Mouse (Mus musculus): ENCODE data around the gene Plekhh2. TPM values are rescaled to one million over a fixed set of nuclear protein-coding genes. Genes with fewer than 3 reads are reported as not detected.
"Not testable (repeated sequence)": the region's sequence is repeated elsewhere in the genome, so short reads cannot be mapped to it uniquely, and the experiment has no call there.

The Plekhh2 gene
- total RNA-seq, 2 experiments from 2014 or later, result not detected

GRCm38 (mm10) chr17:84510355-84510754, 1.3 kb upstream of the Plekhh2 start:
- no peak for ATAC-seq (replicated peaks; ENCODE audit: low FRiP score, low TSS enrichment, poor library complexity, severe bottlenecking)

GRCm38 (mm10) chr17:84510961-84511639, 595 bp upstream of the Plekhh2 start:
- no peak for ATAC-seq (replicated peaks; ENCODE audit: low FRiP score, low TSS enrichment, poor library complexity, severe bottlenecking)

- no peak for ATAC-seq (replicated peaks; ENCODE audit: low FRiP score, low TSS enrichment, poor library complexity, severe bottlenecking)
Measured at GRCm38 (mm10) chr17:84512516-84513085, 906 bp downstream of the Plekhh2 start.

- ATAC-seq (replicated peaks; ENCODE audit: low FRiP score, low TSS enrichment, poor library complexity, severe bottlenecking), result no peak
Measured at GRCm38 (mm10) chr17:84515901-84516300, 4.2 kb downstream of the Plekhh2 start.

- ATAC-seq (replicated peaks; ENCODE audit: low FRiP score, low TSS enrichment, poor library complexity, severe bottlenecking), result no peak
Measured at GRCm38 (mm10) chr17:84519346-84519745, 7.7 kb downstream of the Plekhh2 start.

GRCm38 (mm10) chr17:84520057-84520456, 8.4 kb downstream of the Plekhh2 start:
- ATAC-seq (replicated peaks; ENCODE audit: low FRiP score, low TSS enrichment, poor library complexity, severe bottlenecking), result no peak

- no peak for ATAC-seq (replicated peaks; ENCODE audit: low FRiP score, low TSS enrichment, poor library complexity, severe bottlenecking)
Measured at GRCm38 (mm10) chr17:84529356-84529755, 17.7 kb downstream of the Plekhh2 start.

GRCm38 (mm10) chr17:84530202-84530796, 18.6 kb downstream of the Plekhh2 start:
- no peak for ATAC-seq (replicated peaks; ENCODE audit: low FRiP score, low TSS enrichment, poor library complexity, severe bottlenecking)

GRCm38 (mm10) chr17:84532909-84533499, 21.3 kb downstream of the Plekhh2 start:
- ATAC-seq (replicated peaks; ENCODE audit: low FRiP score, low TSS enrichment, poor library complexity, severe bottlenecking), result no peak

GRCm38 (mm10) chr17:84533841-84534240, 22.1 kb downstream of the Plekhh2 start:
- no peak for ATAC-seq (replicated peaks; ENCODE audit: low FRiP score, low TSS enrichment, poor library complexity, severe bottlenecking)

GRCm38 (mm10) chr17:84534632-84535031, 22.9 kb downstream of the Plekhh2 start:
- no peak for ATAC-seq (replicated peaks; ENCODE audit: low FRiP score, low TSS enrichment, poor library complexity, severe bottlenecking)

GRCm38 (mm10) chr17:84535226-84535625, 23.5 kb downstream of the Plekhh2 start:
- ATAC-seq (replicated peaks; ENCODE audit: low FRiP score, low TSS enrichment, poor library complexity, severe bottlenecking), result no peak

- no peak for ATAC-seq (replicated peaks; ENCODE audit: low FRiP score, low TSS enrichment, poor library complexity, severe bottlenecking)
Measured at GRCm38 (mm10) chr17:84537301-84537700, 25.6 kb downstream of the Plekhh2 start.

- no peak for ATAC-seq (replicated peaks; ENCODE audit: low FRiP score, low TSS enrichment, poor library complexity, severe bottlenecking)
Measured at GRCm38 (mm10) chr17:84537966-84538365, 26.3 kb downstream of the Plekhh2 start.

GRCm38 (mm10) chr17:84540603-84541002, 28.9 kb downstream of the Plekhh2 start:
- ATAC-seq (replicated peaks; ENCODE audit: low FRiP score, low TSS enrichment, poor library complexity, severe bottlenecking), result no peak

- ATAC-seq (replicated peaks; ENCODE audit: low FRiP score, low TSS enrichment, poor library complexity, severe bottlenecking), result no peak
Measured at GRCm38 (mm10) chr17:84550902-84551877, 39.5 kb downstream of the Plekhh2 start.

- ATAC-seq (replicated peaks; ENCODE audit: low FRiP score, low TSS enrichment, poor library complexity, severe bottlenecking), result no peak
Measured at GRCm38 (mm10) chr17:84552230-84552629, 40.5 kb downstream of the Plekhh2 start.

GRCm38 (mm10) chr17:84564264-84564663, 52.6 kb downstream of the Plekhh2 start:
- ATAC-seq (replicated peaks; ENCODE audit: low FRiP score, low TSS enrichment, poor library complexity, severe bottlenecking), result not testable (repeated sequence)

- no peak for ATAC-seq (replicated peaks; ENCODE audit: low FRiP score, low TSS enrichment, poor library complexity, severe bottlenecking)
Measured at GRCm38 (mm10) chr17:84565762-84566161, 54.1 kb downstream of the Plekhh2 start.
